Mouse (Mus musculus) right cerebral cortex, postnatal 4 days (tissue): ENCODE measurements around the gene Dcaf1.

Experiments used
- DNase-seq: peaks from one replicate; pipeline ENCODE4 v3.0.0-alpha.2; 2022

Dcaf1 gene

GRCm38 (mm10) chr9:106908715-106909114 is 87.0 kb downstream of the Dcaf1 start:
- DNase-seq = no peak

GRCm38 (mm10) chr9:106911624-106912023 is 90.0 kb downstream of the Dcaf1 start:
- DNase-seq = no peak

- no peak for DNase-seq
Measured at GRCm38 (mm10) chr9:106913759-106914158, 92.1 kb downstream of the Dcaf1 start.

- no peak for DNase-seq
Measured at GRCm38 (mm10) chr9:106914878-106915277, 93.2 kb downstream of the Dcaf1 start.
